Mouse (Mus musculus): ENCODE results near the gene Herc3. TPM values are rescaled to one million over a fixed set of nuclear protein-coding genes. Genes with fewer than 3 reads are reported as not detected.

Herc3 gene
- polyA plus RNA-seq, 1 experiment from 2014 or later: 6.9 TPM

DNA sequence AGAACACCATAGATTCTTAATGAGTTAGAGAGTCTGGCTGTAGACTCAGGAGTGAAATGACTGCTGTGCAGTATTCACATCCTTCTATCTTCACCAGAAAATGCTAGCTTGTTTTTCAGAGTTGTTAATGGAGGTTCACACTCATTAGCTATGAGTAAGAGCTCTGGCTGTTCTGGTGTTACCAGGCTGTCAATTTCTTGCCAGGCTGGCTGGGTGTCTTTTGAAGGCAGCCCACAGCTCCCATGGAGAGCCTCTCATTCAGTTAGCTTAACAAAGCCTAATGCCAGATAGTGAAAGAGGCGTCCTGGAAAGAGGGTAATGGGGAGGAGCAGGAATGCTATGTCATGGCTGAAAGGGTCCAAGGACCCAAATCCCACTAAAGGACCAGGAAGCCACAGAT is 6.7 kb downstream of the Herc3 start:
- ATAC-seq (ENCODE audit: insufficient number of reproducible peaks, insufficient read depth, low FRiP score, low TSS enrichment, low read depth): no peak
- H3K4me1 ChIP-seq: no peaks in the 10 kb centered on the region
- H3K9me3 ChIP-seq: no peaks in the 10 kb centered on the region
- H3K27ac ChIP-seq: no peak overlapping the region
- WGBS: 32% methylated on average over 1 of the region's 1 CpGs
- H3K27me3 ChIP-seq: no peaks in the 10 kb centered on the region
- H3K4me2 ChIP-seq: no peak overlapping the region
- no peak overlapping the region for H3K4me3 ChIP-seq
- H3K36me3 ChIP-seq: no peaks in the 10 kb centered on the region
- H3K9ac ChIP-seq: no peak overlapping the region

DNA sequence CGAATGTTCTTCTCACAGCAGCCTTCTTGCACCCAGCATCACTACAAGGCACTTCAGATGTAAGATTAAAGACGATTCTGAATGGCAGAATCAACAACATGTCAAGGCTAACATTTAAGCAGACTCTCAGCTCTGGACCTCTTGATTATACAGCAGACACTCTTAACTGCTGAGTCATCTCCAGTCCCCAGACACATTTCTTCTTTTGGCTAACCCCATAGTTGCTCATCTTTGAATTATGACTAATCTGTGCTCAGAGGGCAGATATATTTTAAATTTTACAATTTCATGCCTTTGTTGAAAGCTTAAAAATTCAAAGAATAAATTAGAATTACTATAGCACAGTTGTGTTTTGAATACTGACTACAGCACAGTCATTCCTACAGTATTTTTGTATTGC is 9.9 kb downstream of the Herc3 start:
- 65% methylated on average over 2 of the region's 2 CpGs for WGBS
- no peak for ATAC-seq (ENCODE audit: insufficient number of reproducible peaks, insufficient read depth, low FRiP score, low TSS enrichment, low read depth)
- no peak overlapping the region for H3K4me2 ChIP-seq

DNA sequence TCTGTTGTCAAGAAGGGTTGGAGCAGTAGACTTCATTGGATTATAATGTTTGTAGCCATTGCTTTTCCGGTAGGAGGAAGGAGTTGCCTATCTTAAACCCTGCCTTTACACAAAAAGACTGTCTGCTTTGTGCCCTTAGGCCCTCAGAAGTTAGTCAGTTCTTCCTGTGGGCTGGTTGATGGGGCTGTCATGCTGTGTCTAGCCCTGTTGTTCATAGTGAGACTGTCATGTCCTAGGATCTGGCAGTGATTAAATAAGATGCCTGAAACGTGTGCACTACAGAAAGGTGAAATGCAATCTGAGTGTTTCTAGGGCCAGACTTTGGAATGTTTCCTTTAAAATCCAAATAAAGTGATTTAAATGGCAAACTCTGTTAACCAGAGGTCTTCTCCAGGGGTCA is 10.9 kb downstream of the Herc3 start:
- Histone ChIP-seq H3K27me3 (no peaks in the 10 kb centered on the region), H3K4me3 (no peak overlapping the region), H3K27ac (no peak overlapping the region), H3K36me3 (no peaks in the 10 kb centered on the region), H3K9ac (no peak overlapping the region), H3K9me3 (no peaks in the 10 kb centered on the region), H3K4me2 (no peak overlapping the region), H3K4me1 (peaks cover 3% of the 10 kb centered on the region; the same call in 1 of the 2 replicates)
- ATAC-seq (ENCODE audit: insufficient number of reproducible peaks, insufficient read depth, low FRiP score, low TSS enrichment, low read depth): no peak
- WGBS: 12% methylated on average over 2 of the region's 2 CpGs

More for the DNA sequence above, 9.9 kb downstream of the Herc3 start:
- H3K36me3 ChIP-seq: no peaks in the 10 kb centered on the region
- H3K27ac ChIP-seq: no peak overlapping the region
- H3K9me3 ChIP-seq: no peaks in the 10 kb centered on the region
- no peaks in the 10 kb centered on the region for H3K27me3 ChIP-seq
- peaks cover 3% of the 10 kb centered on the region; the same call in 1 of the 2 replicates for H3K4me1 ChIP-seq
- no peak overlapping the region for H3K4me3 ChIP-seq
- no peak overlapping the region for H3K9ac ChIP-seq

DNA sequence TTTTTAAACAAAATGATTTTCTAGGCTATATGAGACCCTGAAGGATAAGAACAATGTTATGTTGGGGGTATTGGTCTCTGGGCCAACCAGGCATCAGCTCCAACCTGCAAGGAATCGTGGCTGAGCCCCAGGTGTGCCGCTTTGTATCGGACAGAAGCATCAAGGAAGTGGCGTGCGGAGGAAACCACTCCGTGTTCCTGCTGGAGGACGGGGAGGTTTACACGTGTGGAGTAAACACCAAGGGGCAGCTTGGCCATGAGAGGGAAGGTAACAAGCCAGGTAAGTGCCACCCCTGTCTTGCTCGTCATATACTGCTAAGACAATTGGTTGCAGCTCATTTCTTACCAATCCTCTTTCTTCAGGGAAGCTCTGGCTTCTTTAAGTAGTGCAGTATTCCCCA is 12.3 kb downstream of the Herc3 start:
- WGBS: 80% methylated on average over 9 of the region's 9 CpGs
- Histone ChIP-seq H3K4me2 (no peak overlapping the region), H3K4me3 (no peak overlapping the region), H3K36me3 (no peaks in the 10 kb centered on the region), H3K27ac (no peak overlapping the region), H3K27me3 (no peaks in the 10 kb centered on the region), H3K9me3 (no peaks in the 10 kb centered on the region), H3K9ac (no peak overlapping the region), H3K4me1 (peaks cover 3% of the 10 kb centered on the region; the same call in 1 of the 2 replicates)
- peak; percentile 52; the same call in 1 of the 2 replicates for ATAC-seq (ENCODE audit: insufficient number of reproducible peaks, insufficient read depth, low FRiP score, low TSS enrichment, low read depth)

DNA sequence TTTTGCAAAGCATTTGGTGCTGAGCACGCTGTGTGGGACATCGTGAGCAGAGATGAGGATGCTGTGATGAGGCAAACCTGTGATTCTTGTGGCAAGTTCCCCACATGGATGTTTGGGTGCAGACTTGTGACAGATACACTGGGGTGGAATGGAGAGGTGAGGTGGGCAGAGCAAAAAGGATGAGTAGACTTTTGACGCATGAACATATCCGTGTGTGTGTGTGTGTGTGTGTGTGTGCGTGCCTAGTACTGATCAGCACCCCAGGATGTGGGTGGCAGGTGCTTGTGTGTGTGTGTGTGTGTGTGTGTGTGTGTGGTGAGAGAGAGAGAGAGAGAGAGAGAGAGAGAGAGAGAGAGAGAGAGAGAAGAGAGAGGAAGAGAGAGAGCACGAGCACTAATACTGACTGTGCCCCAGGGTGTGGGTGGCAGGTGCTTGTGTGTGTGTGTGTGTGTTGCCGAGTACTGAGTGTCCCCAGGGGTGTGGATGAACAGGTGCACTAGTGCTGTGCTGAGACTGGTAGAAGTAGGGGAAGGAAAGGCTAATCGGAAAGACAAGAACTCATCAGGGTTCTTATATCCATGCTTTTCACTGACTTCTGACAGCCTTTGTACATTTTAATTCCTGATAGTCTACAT is 13.0 kb downstream of the Herc3 start:
- H3K4me2 ChIP-seq: no peak overlapping the region
- H3K9me3 ChIP-seq: no peaks in the 10 kb centered on the region
- H3K9ac ChIP-seq: no peak overlapping the region
- peaks cover 3% of the 10 kb centered on the region; the same call in 1 of the 2 replicates for H3K4me1 ChIP-seq
- no peak for ATAC-seq (ENCODE audit: insufficient number of reproducible peaks, insufficient read depth, low FRiP score, low TSS enrichment, low read depth)
- no peak overlapping the region for H3K4me3 ChIP-seq
- no peaks in the 10 kb centered on the region for H3K27me3 ChIP-seq
- no peak overlapping the region for H3K27ac ChIP-seq
- H3K36me3 ChIP-seq: no peaks in the 10 kb centered on the region
- 80% methylated on average over 8 of the region's 8 CpGs for WGBS

DNA sequence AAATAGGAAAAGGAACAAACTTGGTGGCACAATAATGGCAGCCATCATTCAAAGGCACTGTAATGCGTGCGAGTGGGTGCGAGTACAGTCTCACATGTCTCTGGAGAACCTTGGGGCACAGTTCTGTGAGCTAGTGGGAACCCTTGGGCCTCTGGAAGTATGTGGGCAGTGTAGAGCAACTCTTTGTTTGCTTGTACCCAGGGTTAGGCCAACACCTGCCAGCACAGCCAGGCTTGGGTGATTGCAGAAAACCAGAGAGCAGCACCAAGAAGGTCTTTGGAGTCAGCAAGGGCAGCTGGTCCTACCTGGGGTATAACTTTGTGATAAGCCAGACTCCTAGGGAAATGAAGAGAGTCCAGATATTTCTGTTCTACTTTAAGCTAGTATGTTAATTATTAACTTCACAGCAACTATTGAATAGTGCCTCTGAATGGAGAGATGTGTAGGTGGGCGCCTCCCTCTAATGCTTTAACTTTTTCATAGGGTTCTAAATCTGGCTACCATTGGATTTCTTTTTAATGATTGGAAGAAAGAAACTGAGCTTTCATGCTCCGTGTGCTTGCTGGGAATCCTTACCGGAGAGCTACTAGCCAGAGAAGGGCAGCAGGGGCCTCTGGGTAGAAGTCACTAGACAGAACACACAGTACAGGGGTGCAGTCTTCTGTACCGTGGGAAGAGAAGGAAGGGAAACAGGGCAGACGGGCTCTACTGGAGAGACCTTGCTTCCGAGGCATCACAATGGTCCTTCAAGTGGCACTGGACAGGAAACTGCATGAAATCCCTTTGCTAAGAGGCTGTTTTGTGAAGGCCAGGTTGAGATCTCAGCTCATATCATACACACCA is 15.8 kb downstream of the Herc3 start:
- Histone ChIP-seq H3K9ac (no peak overlapping the region), H3K27ac (no peak overlapping the region), H3K27me3 (no peaks in the 10 kb centered on the region), H3K4me2 (no peak overlapping the region), H3K9me3 (no peaks in the 10 kb centered on the region), H3K4me1 (peaks cover 3% of the 10 kb centered on the region; the same call in 1 of the 2 replicates), H3K4me3 (no peak overlapping the region), H3K36me3 (no peaks in the 10 kb centered on the region)
- no peak for ATAC-seq (ENCODE audit: insufficient number of reproducible peaks, insufficient read depth, low FRiP score, low TSS enrichment, low read depth)
- WGBS: 88% methylated on average over 9 of the region's 9 CpGs

DNA sequence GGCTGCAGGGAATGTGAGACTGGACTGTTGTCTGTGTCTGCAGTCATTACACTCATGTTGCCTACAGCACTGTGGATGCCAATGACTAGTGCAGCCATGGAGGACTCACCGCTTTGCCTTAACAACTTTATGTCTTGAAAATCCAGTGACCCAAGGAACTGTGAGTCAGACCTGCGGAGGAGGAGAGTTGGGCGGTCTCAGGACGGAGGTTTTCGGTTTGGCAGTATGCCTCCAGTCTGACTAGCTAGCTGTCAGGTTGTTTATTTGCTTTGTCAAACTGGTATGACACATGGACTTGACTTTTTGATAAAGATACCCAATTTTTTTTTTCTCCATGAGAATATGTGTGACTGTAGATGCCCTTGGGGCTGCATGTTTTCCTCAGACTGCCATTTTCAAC is 16.6 kb downstream of the Herc3 start:
- Histone ChIP-seq H3K36me3 (no peaks in the 10 kb centered on the region), H3K4me2 (no peak overlapping the region), H3K27me3 (no peaks in the 10 kb centered on the region), H3K4me3 (no peak overlapping the region), H3K27ac (no peak overlapping the region), H3K4me1 (peaks cover 3% of the 10 kb centered on the region; the same call in 1 of the 2 replicates), H3K9me3 (no peaks in the 10 kb centered on the region), H3K9ac (no peak overlapping the region)
- no peak for ATAC-seq (ENCODE audit: insufficient number of reproducible peaks, insufficient read depth, low FRiP score, low TSS enrichment, low read depth)
- whole genome bisulfite sequencing: 89% methylated on average over 5 of the region's 5 CpGs

DNA sequence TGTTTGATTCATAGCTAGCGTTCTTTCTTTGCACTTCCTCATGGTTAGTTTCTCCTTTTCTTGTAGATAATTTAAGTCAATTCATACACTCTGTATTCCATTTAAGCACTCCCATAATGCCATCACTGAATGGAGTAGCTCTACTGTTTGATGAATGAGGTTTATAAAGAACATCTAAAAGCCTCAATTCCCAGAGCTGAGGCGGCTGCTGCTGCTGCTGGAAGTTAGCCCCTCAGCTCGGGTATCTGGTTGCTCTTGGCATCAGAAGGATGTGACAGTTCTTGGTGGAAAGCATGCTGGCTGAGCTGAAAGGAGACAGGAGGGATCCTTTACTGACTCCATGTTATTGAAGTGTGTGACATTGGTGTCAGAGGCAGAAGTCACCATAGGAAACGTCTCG is 18.1 kb downstream of the Herc3 start:
- Histone ChIP-seq H3K36me3 (no peaks in the 10 kb centered on the region), H3K9me3 (no peaks in the 10 kb centered on the region), H3K4me3 (no peak overlapping the region), H3K4me2 (no peak overlapping the region), H3K4me1 (no peaks in the 10 kb centered on the region), H3K9ac (no peak overlapping the region), H3K27ac (no peak overlapping the region), H3K27me3 (no peaks in the 10 kb centered on the region)
- ATAC-seq (ENCODE audit: insufficient number of reproducible peaks, insufficient read depth, low FRiP score, low TSS enrichment, low read depth): no peak
- WGBS: 69% methylated on average over 5 of the region's 5 CpGs

DNA sequence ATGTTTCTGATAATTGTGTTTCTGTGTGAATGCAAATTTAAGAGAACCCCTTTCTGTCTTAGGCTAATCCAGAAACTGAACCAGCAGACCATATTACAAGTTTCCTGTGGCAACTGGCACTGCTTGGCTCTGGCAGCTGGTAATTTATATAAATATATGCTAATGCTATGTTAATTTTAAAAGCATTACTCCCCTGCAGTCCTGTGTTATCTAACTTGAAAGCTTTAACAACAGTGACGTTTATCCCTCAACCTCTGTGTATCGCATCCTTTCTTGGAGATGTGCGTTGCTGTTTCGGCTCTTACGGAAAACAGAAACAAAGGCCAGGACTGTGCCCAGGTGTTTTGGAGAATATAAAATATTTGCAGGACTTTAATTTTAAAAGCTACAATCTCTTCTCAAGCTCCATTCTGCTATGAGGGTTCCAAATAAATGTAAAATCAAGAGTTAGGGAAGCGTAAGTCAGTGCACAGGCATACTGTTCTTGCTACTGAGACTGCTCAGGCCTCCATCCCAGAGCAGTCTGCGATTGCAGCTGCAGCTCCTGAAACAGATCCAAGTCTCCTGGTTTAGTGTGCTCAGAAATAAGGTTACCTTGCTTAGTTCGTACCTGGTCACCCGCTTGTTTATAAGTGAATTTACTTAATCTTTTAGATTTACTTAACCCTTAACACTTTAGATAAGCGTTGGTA is 24.6 kb downstream of the Herc3 start:
- H3K4me1 ChIP-seq: 0 out of 2 replicates have a peak, but pooled peaks cover 3% of the 10 kb centered on the region
- H3K9me3 ChIP-seq: no peaks in the 10 kb centered on the region
- no peak overlapping the region for H3K9ac ChIP-seq
- no peak for ATAC-seq (ENCODE audit: insufficient number of reproducible peaks, insufficient read depth, low FRiP score, low TSS enrichment, low read depth)
- H3K27ac ChIP-seq: no peak overlapping the region
- no peaks in the 10 kb centered on the region for H3K27me3 ChIP-seq
- H3K36me3 ChIP-seq: 0 out of 2 replicates have a peak, but pooled peaks cover 4% of the 10 kb centered on the region
- WGBS: 84% methylated on average over 10 of the region's 10 CpGs
- H3K4me3 ChIP-seq: no peak overlapping the region
- H3K4me2 ChIP-seq: no peak overlapping the region

DNA sequence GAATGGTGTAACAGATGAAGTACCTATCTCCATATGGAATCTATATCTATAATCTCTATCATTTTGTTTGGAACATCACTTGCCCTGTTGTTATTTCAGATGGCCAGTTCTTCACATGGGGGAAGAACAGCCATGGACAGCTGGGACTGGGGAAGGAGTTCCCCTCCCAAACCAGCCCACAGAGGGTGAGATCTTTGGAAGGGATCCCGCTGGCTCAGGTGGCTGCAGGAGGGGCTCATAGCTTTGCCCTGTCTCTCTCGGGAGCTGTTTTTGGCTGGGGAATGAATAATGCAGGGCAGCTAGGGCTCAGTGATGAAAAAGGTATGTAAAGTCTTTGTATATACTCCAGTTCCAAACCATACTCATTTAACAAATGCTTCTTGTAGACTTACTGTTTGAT is 25.2 kb downstream of the Herc3 start:
- Histone ChIP-seq H3K27ac (no peak overlapping the region), H3K4me2 (no peak overlapping the region), H3K27me3 (no peaks in the 10 kb centered on the region), H3K4me3 (no peak overlapping the region), H3K9me3 (no peaks in the 10 kb centered on the region), H3K4me1 (0 out of 2 replicates have a peak, but pooled peaks cover 3% of the 10 kb centered on the region), H3K36me3 (0 out of 2 replicates have a peak, but pooled peaks cover 4% of the 10 kb centered on the region), H3K9ac (no peak overlapping the region)
- ATAC-seq (ENCODE audit: insufficient number of reproducible peaks, insufficient read depth, low FRiP score, low TSS enrichment, low read depth): no peak
- WGBS: 72% methylated on average over 2 of the region's 2 CpGs

DNA sequence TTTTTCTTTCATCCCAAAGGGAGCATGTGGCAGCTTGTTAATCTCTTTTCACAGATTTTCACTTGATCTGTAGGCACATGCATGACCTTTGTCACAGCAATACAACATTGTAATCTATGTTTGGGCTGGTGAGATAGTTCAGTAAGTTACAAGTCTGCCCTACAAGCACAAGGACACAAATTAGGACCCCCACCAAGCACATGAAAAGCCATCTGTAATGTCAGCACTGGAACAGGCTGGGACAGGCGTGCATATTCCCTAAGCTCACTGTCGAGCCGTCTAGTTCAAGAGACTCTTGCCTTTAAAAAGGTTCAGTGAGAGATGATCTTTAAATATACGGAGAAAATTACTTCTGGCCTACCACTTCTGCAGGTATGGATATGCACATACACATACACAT is 28.3 kb downstream of the Herc3 start:
- Histone ChIP-seq H3K9me3 (no peaks in the 10 kb centered on the region), H3K27ac (no peak overlapping the region), H3K27me3 (no peaks in the 10 kb centered on the region), H3K9ac (no peak overlapping the region), H3K4me3 (no peak overlapping the region), H3K36me3 (0 out of 2 replicates have a peak, but pooled peaks cover 4% of the 10 kb centered on the region), H3K4me1 (peaks cover 13% of the 10 kb centered on the region), H3K4me2 (no peak overlapping the region)
- no peak for ATAC-seq (ENCODE audit: insufficient number of reproducible peaks, insufficient read depth, low FRiP score, low TSS enrichment, low read depth)
- 82% methylated on average over 4 of the region's 4 CpGs for WGBS
